In the genomic region with DNA sequence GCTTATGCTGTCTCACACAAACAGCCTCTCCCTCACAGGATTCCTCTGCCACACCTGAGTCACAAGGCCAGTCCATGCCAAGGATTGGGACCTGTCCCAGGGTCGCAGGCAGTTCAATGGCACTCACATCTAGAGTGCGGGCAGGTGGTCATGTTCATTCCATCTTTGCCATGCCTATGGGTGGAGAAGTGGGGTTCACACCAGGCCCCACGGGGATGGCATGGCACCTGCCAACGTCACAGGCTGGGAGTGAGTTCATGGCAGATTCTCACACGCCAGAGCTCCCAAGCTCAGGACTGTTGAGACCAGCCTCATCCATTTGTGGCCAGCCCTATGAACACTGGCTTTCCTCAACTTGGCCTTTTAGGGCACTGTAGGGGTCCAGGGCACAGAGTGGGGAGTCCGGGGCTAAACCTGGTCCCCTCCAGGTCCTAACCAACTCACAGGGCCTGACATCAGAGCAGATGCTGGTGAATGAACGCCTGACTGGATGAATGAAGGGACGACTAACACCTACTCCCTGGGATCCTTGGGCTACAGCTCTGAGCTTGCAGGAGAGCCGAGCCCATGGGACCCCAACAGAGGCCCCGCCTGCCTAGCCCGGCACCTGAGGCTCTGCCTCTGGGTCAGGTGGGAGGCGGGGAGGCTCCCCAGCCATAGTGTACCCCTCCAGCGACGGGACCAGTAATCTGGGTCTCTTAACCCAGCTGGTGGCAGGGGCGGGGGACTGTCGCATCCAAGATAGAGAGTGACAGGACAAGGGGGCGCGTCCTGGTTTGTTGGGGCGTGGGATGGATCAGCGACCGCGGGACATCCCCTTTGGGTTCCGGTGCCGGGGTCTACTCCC, we compare ENCODE assay signal across 8 mouse cellular contexts. TPM values are rescaled to one million over a fixed set of nuclear protein-coding genes. Genes with fewer than 3 reads are reported as not detected.
DNase-seq lines count a peak whose midpoint lies in the region; ATAC-seq and TF ChIP-seq lines count a peak whose summit lies in the region.

No protein-coding gene starts in this region.

- 14% methylated on average over 24 of the region's 24 CpGs for WGBS in hindbrain, embryonic 14.5 days
- 15% methylated on average over 24 of the region's 24 CpGs for WGBS in midbrain, postnatal 0 days

- peaks cover 58% of the 10 kb centered on the region for H3K27me3 ChIP-seq in hindbrain, embryonic 14.5 days (ENCODE audit: control insufficient read depth, insufficient read depth, low read length)
- H3K27me3 ChIP-seq in midbrain, postnatal 0 days (ENCODE audit: insufficient read depth, low read length) = no peaks in the 10 kb centered on the region

- ATAC-seq in hindbrain, embryonic 14.5 days (ENCODE audit: low FRiP score) = peak; percentile 57; the same call in 1 of the 2 replicates
- peak; percentile 39; the same call in 1 of the 2 replicates for ATAC-seq in midbrain, postnatal 0 days (ENCODE audit: low FRiP score)
- no peak for ATAC-seq in megakaryocyte, adult 5-6 weeks (ENCODE audit: poor library complexity, severe bottlenecking)

- H3K4me2 ChIP-seq in hindbrain, embryonic 14.5 days (replicated peaks) = peak overlapping the region; percentile 97
- peak overlapping the region; percentile 91 for H3K4me2 ChIP-seq in midbrain, postnatal 0 days (ENCODE audit: low read depth, low read length, poor library complexity, severe bottlenecking)

- peak overlapping the region; percentile 67 for H3K4me3 ChIP-seq in layer of hippocampus, adult 2 months
- peak overlapping the region; percentile 73 for H3K4me3 ChIP-seq in hindbrain, embryonic 14.5 days (replicated peaks; ENCODE audit: low read length)
- peak overlapping the region; percentile 71 for H3K4me3 ChIP-seq in midbrain, postnatal 0 days (ENCODE audit: low read depth, low read length)

- no peaks in the 10 kb centered on the region for H3K36me3 ChIP-seq in hindbrain, embryonic 14.5 days (replicated peaks; ENCODE audit: control insufficient read depth, insufficient read depth)
- H3K36me3 ChIP-seq in midbrain, postnatal 0 days (ENCODE audit: insufficient read depth, low read length) = peaks cover 2% of the 10 kb centered on the region; the same call in 1 of the 2 replicates

- no peak for DNase-seq in layer of hippocampus, adult 2 months (ENCODE audit: low spot score in 2 of 2)
- DNase-seq in layer of hippocampus, adult 11-12 months (ENCODE audit: low spot score) = no peak
- peak; percentile 36 to 43 for DNase-seq in cerebellum, postnatal 36 days
- no peak for DNase-seq in hindbrain, embryonic 14.5 days (ENCODE audit: low spot score)
- no peak for DNase-seq in midbrain, postnatal 0 days (ENCODE audit: low spot score)
- DNase-seq in layer of hippocampus, adult 18-20 months (ENCODE audit: low spot score in 2 of 2) = no peak
- DNase-seq in MN1 (ENCODE audit: low spot score) = no peak

- peak overlapping the region; percentile 82 for H3K9ac ChIP-seq in hindbrain, embryonic 14.5 days
- H3K9ac ChIP-seq in midbrain, postnatal 0 days (replicated peaks; ENCODE audit: low read length, poor library complexity, severe bottlenecking) = peak overlapping the region; percentile 87

- H3K27ac ChIP-seq in layer of hippocampus, adult 2 months = peak overlapping the region; percentile 75
- H3K27ac ChIP-seq in hindbrain, embryonic 14.5 days = no peak overlapping the region
- H3K27ac ChIP-seq in midbrain, postnatal 0 days (ENCODE audit: low read depth, low read length) = no peak overlapping the region

- no peak for TF ChIP-seq CTCF in layer of hippocampus, adult 2 months (conservative IDR thresholded peaks at IDR 0.05)
- TF ChIP-seq CTCF in midbrain, postnatal 0 days (IDR thresholded peaks at IDR 0.05) = no peak

- H3K4me1 ChIP-seq in hindbrain, embryonic 14.5 days (replicated peaks; ENCODE audit: control insufficient read depth, insufficient read depth, low read length) = 0 out of 2 replicates have a peak, but pooled peaks cover 6% of the 10 kb centered on the region
- H3K4me1 ChIP-seq in midbrain, postnatal 0 days (ENCODE audit: insufficient read depth, low read length) = peaks cover 9% of the 10 kb centered on the region; the same call in 1 of the 2 replicates

- H3K9me3 ChIP-seq in hindbrain, embryonic 14.5 days (ENCODE audit: control insufficient read depth, low read length) = no peaks in the 10 kb centered on the region
- no peaks in the 10 kb centered on the region for H3K9me3 ChIP-seq in midbrain, postnatal 0 days (ENCODE audit: low read length)

RNA-seq across cellular contexts. Expression of gene Pitpnm3, which starts 0.8 kb away (rescaled TPM):
- total RNA-seq in layer of hippocampus, adult 2 months (2021) = 10 to 100 TPM; 29.3 to 30.0 TPM
- polyA plus RNA-seq in hindbrain, embryonic 14.5 days (2014; fragmentation: Nextera tagmentation; extraction: Ambion mirVana) = 4.9 and 5.2 TPM in 2 replicates
- total RNA-seq in midbrain, postnatal 0 days (2014; rRNA removed) = 29.6 and 33.0 TPM in 2 replicates
- polyA plus RNA-seq in midbrain, postnatal 0 days (2015; fragmentation: Nextera tagmentation; extraction: Ambion mirVana) = 7.2 and 7.9 TPM in 2 replicates
- total RNA-seq in megakaryocyte, adult 5-6 weeks (2015) = not detected in 2 replicates
- 0.07 TPM in 1 of 2 replicates, not detected in the other for total RNA-seq in megakaryocyte, adult 5-6 weeks (2017)
- total RNA-seq in layer of hippocampus, adult 18-20 months (2021) = 10 to 100 TPM; 31.6 to 34.4 TPM

Comparison
In these comparisons a context has a peak if more than half of its experiments do, and no peak if none do; other contexts are left out.
1. DNase-seq: peak in cerebellum, postnatal 36 days (2 of 2); none in layer of hippocampus, adult 2 months (0 of 2), layer of hippocampus, adult 11-12 months (single experiment), hindbrain, embryonic 14.5 days (single experiment), midbrain, postnatal 0 days (single experiment), layer of hippocampus, adult 18-20 months (0 of 2) and MN1 (single experiment).
2. RNA of gene Pitpnm3, which starts 0.8 kb away (total RNA-seq): 31.6 to 34.4 TPM in layer of hippocampus, adult 18-20 months, 29.6 to 33.0 TPM in midbrain, postnatal 0 days and 29.3 to 30.0 TPM in layer of hippocampus, adult 2 months; 0.07 TPM in megakaryocyte, adult 5-6 weeks; every median in the first group is over 10 times any median in the second.
3. Peak in every context shown above with its lines, with median percentiles within 50 percentile points of each other: H3K4me3 ChIP-seq.